Mouse (Mus musculus) urinary bladder, postnatal 25 days (tissue): ENCODE results near the gene Chrna1.

Experiments
- DNase-seq: peaks from one replicate; pipeline ENCODE4 v3.0.0; 2022; ENCODE audit warnings: low spot score

Chrna1 gene

DNA sequence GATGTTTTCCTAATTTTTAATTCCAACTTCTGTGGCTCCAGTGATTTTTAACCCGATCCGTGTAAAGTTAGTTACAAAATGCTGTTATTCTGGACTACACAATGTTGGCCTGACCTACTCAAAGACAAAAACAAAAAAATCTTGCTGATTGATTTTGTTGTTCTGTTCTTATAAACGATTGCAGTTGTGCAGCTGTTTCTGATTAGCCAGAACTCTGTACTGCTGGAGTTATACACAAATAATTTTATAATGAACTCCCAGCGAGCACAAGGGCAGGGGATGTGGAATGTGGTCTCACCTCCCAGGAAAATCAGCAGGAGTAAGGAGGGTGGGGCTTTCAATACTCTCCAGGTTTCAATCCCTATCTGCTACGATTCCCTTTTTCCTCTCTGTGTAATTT lies 61.2 kb downstream of the Chrna1 start:
- DNase-seq = no peak

DNA sequence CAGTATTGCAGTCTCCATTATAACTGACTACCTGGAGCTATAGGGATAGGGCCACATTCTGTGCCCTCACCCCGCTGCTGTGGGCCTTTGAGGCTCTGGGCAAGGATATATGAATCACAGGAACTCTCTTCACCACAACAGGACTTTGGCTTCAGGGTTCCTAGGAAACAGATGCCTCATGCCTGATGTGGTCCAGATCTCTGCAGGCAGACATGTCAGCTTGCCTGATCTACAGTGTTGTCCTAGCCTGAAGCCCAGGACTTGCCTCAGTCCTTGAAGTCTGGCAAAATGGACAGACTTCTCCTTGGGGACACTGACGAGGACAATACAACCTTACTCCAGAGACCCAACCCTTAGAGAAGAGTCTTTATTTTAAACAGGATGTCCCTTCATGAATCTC lies 61.8 kb downstream of the Chrna1 start:
- DNase-seq = no peak

DNA sequence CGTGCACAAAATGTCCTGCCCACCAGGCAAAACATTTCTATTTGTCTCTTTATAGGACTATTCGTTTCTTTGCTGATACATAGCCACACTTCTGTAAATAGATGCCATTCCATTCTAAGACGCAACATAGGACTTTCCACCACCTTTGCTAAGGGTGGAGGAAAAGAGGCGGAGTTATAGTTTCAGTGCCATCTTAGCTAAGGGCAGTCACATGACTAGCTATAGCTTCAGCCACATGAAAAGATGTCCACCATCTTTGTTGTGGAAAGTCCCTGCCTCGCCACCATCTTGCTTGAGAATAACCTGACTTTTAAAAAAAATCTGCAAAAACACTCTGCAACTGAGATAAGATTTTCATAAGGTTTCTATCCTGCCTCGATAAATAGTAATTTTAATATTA lies 66.0 kb downstream of the Chrna1 start:
- no peak for DNase-seq
